9 mouse cellular contexts compared by ENCODE assay signal in genomic region chr9:72955546-72955945, GRCm38 (mm10). TPM values are rescaled to one million over a fixed set of nuclear protein-coding genes. Genes with fewer than 3 reads are reported as not detected.
DNase-seq lines count a peak whose midpoint lies in the region; ATAC-seq and TF ChIP-seq lines count a peak whose summit lies in the region.
"Had no signal": no experiment of that assay in that cellular context is flagged by ENCODE, and none has a peak within 500 bp of the region (broad histone marks: within the 10 kb centered on the region; RNA-seq: fewer than 3 reads in every experiment).

No protein-coding gene starts in this region.

- H3K9ac ChIP-seq in liver, embryonic 13.5 days: no peak overlapping the region
- H3K9ac ChIP-seq: heart, embryonic 13.5 days; neural tube, embryonic 13.5 days had no signal

- no peaks in the 10 kb centered on the region for H3K9me3 ChIP-seq in liver, embryonic 13.5 days (replicated peaks)
- H3K9me3 ChIP-seq: heart, embryonic 13.5 days; neural tube, embryonic 13.5 days had no signal

- POLR2A ChIA-PET in Patski (lab: Charles Lee): no interaction called here

- CTCF ChIA-PET in Patski (lab: Charles Lee): interaction anchor here (0.7 to 1.5 kb wide), 6 partner anchors 10 to 135 kb away, joined by 3 to 4 read pairs (median 3); no protein-coding TSS in a partner anchor

- H3K36me3 ChIP-seq in liver, embryonic 13.5 days: no peaks in the 10 kb centered on the region
- H3K36me3 ChIP-seq in small intestine, adult 2 months (ENCODE audit: control insufficient read depth, insufficient read depth, low read length): no peaks in the 10 kb centered on the region
- H3K36me3 ChIP-seq: heart, embryonic 13.5 days; neural tube, embryonic 13.5 days had no signal

- TF ChIP-seq POLR2A in small intestine, adult 2 months (IDR thresholded peaks at IDR 0.05; ENCODE audit: low read depth, low read length): no peak

- TF ChIP-seq CTCF in Patski (IDR thresholded peaks at IDR 0.05): peak; percentile 70
- TF ChIP-seq CTCF in small intestine, adult 2 months (IDR thresholded peaks at IDR 0.05; ENCODE audit: extremely low read depth, insufficient read length, insufficient replicate concordance, low read depth, low read length): peak; percentile 64; the same call in 1 of the 2 replicates

- H3K27me3 ChIP-seq in Patski: no peaks in the 10 kb centered on the region
- H3K27me3 ChIP-seq in liver, embryonic 13.5 days: no peaks in the 10 kb centered on the region
- H3K27me3 ChIP-seq in small intestine, adult 2 months (ENCODE audit: control insufficient read depth, insufficient read depth, low read length): no peaks in the 10 kb centered on the region
- H3K27me3 ChIP-seq: neural tube, embryonic 13.5 days had no signal

- H3K4me1 ChIP-seq in liver, embryonic 13.5 days (replicated peaks): peaks cover 14% of the 10 kb centered on the region
- H3K4me1 ChIP-seq in small intestine, adult 2 months (ENCODE audit: control insufficient read depth, insufficient read depth, insufficient read length, low read length): peaks cover 7% of the 10 kb centered on the region

- no peak overlapping the region for H3K27ac ChIP-seq in liver, embryonic 13.5 days
- H3K27ac ChIP-seq in small intestine, adult 2 months (ENCODE audit: insufficient read depth, low read depth, low read length): no peak overlapping the region
- H3K27ac ChIP-seq: heart, embryonic 13.5 days; neural tube, embryonic 13.5 days had no signal

- peak; percentile 51 for ATAC-seq in Patski
- ATAC-seq in liver, embryonic 13.5 days (ENCODE audit: low read depth): peak; percentile 49; the same call in 1 of the 2 replicates

- no peak overlapping the region for H3K4me2 ChIP-seq in liver, embryonic 13.5 days
- H3K4me2 ChIP-seq: heart, embryonic 13.5 days; neural tube, embryonic 13.5 days had no signal

- H3K4me3 ChIP-seq in liver, embryonic 13.5 days (replicated peaks): no peak overlapping the region
- no peak overlapping the region for H3K4me3 ChIP-seq in small intestine, adult 2 months (ENCODE audit: low read depth, low read length)
- H3K4me3 ChIP-seq: heart, embryonic 13.5 days; neural tube, embryonic 13.5 days had no signal

- in situ Hi-C loops in Patski (cut with MboI; ENCODE audit: low pct_unique_long_range_greater_than_20kb): loop anchor here (5.0 kb wide), 1 partner anchor 137 kb away; no protein-coding TSS in a partner anchor

- peak; percentile 52 for DNase-seq in kidney, adult 9 months
- DNase-seq in kidney, adult 11 months: no peak
- peak; percentile 56 to 66 for DNase-seq in CD8-positive naive resting alpha-beta T cell, adult 2 months (ENCODE audit: low read depth in 2 of 2, low spot score in 2 of 2)
- no peak for DNase-seq in Patski (ENCODE audit: low read depth, low spot score)
- peak; percentile 58 for DNase-seq in embryo, embryonic 9.5 days (ENCODE audit: extremely low spot score)
- no peak for DNase-seq in liver, embryonic 13.5 days

- whole genome bisulfite sequencing in liver, embryonic 13.5 days (ENCODE audit: insufficient replicate concordance): 11% methylated on average over 1 of the region's 1 CpGs
- 18% methylated on average over 1 of the region's 1 CpGs for WGBS in small intestine, adult 2 months

RNA-seq across cellular contexts. Expression of gene Dyx1c1, which starts 3.0 kb away (rescaled TPM):
- 0.77 TPM for polyA plus RNA-seq in Patski (2021)
- 0.24 and 0.31 TPM in 2 replicates for polyA plus RNA-seq in liver, embryonic 13.5 days (2015; fragmentation: Nextera tagmentation; extraction: Ambion mirVana)
- polyA plus RNA-seq in small intestine, adult 2 months (2012; rRNA removed): 0.06 and 0.08 TPM in 2 replicates

RNA-seq across cellular contexts. Expression of gene Gm44503, which starts 3.1 kb away (rescaled TPM):
- not detected for polyA plus RNA-seq in Patski (2021)
- not detected in 2 replicates for polyA plus RNA-seq in liver, embryonic 13.5 days (2015; fragmentation: Nextera tagmentation; extraction: Ambion mirVana)
- polyA plus RNA-seq in small intestine, adult 2 months (2012; rRNA removed): not detected in 2 replicates
- polyA plus RNA-seq: heart, embryonic 13.5 days; neural tube, embryonic 13.5 days had no signal

RNA-seq across cellular contexts. Expression of gene Ccpg1os, which starts 29.6 kb away (rescaled TPM):
- 24.3 TPM for polyA plus RNA-seq in Patski (2021)
- polyA plus RNA-seq in liver, embryonic 13.5 days (2015; fragmentation: Nextera tagmentation; extraction: Ambion mirVana): 2.7 and 4.0 TPM in 2 replicates
- polyA plus RNA-seq in small intestine, adult 2 months (2012; rRNA removed): 0.67 and 2.7 TPM in 2 replicates

RNA-seq across cellular contexts. Expression of gene Ccpg1, which starts 29.7 kb away (rescaled TPM):
- polyA plus RNA-seq in Patski (2021): 63.2 TPM
- polyA plus RNA-seq in liver, embryonic 13.5 days (2015; fragmentation: Nextera tagmentation; extraction: Ambion mirVana): 9.8 and 12.2 TPM in 2 replicates
- 2.4 and 3.1 TPM in 2 replicates for polyA plus RNA-seq in small intestine, adult 2 months (2012; rRNA removed)

RNA-seq across cellular contexts. Expression of gene Pygo1, which starts 30.1 kb away (rescaled TPM):
- polyA plus RNA-seq in Patski (2021): 8.4 TPM
- polyA plus RNA-seq in liver, embryonic 13.5 days (2015; fragmentation: Nextera tagmentation; extraction: Ambion mirVana): 0.12 and 0.14 TPM in 2 replicates
- polyA plus RNA-seq in small intestine, adult 2 months (2012; rRNA removed): 0.05 and 0.09 TPM in 2 replicates

Comparison
In these comparisons a context has a peak if more than half of its experiments do, and no peak if none do; other contexts are left out.
1. DNase-seq: peak in kidney, adult 9 months (single experiment), CD8-positive naive resting alpha-beta T cell, adult 2 months (2 of 2) and embryo, embryonic 9.5 days (single experiment); none in kidney, adult 11 months (single experiment), Patski (single experiment) and liver, embryonic 13.5 days (single experiment).